Mouse (Mus musculus) lung, embryonic 14.5 days (tissue): Measurements from ENCODE around the gene Slc17a7. TPM values are rescaled to one million over a fixed set of nuclear protein-coding genes. Genes with fewer than 3 reads are reported as not detected.
"Not testable (repeated sequence)": the region's sequence is repeated elsewhere in the genome, so short reads cannot be mapped to it uniquely, and the experiment has no call there.

Experiments used
- ATAC-seq: fragments of 200-750 bp; cut with Nextera tagmentation; 2 replicates; pipeline ENCODE4 v1.8.0; 2017; ENCODE audit warnings: mild to moderate bottlenecking, moderate TSS enrichment, moderate library complexity; ENCODE audit not compliant: insufficient read depth
- DNase-seq: peaks from one replicate; pipeline ENCODE4 v3.0.0-alpha.2; 2015
- H3K27ac ChIP-seq: fragments of 300-500 bp; sonication (generic); 2 replicates; pipeline ENCODE4 v1.5.1; 2014; ENCODE audit warnings: low read depth, mild to moderate bottlenecking, moderate library complexity
- H3K27me3 ChIP-seq: fragments of 300-500 bp; sonication (generic); 2 replicates; pipeline ENCODE4 v1.6.1; 2014; ENCODE audit warnings: low read length, control low read depth; ENCODE audit not compliant: insufficient read depth
- H3K36me3 ChIP-seq: fragments of 300-500 bp; sonication (generic); 2 replicates; pipeline ENCODE4 v1.6.1; 2014; ENCODE audit warnings: control low read depth; ENCODE audit not compliant: insufficient read depth
- H3K4me1 ChIP-seq: fragments of 300-500 bp; sonication (generic); 2 replicates; pipeline ENCODE4 v1.6.1; 2014; ENCODE audit warnings: antibody characterized with exemption, control low read depth; ENCODE audit not compliant: insufficient read depth
- H3K4me2 ChIP-seq: fragments of 300-500 bp; sonication (generic); 2 replicates; pipeline ENCODE4 v1.6.1; 2014; ENCODE audit warnings: mild to moderate bottlenecking
- H3K4me3 ChIP-seq: fragments of 300-500 bp; sonication (generic); 2 replicates; pipeline ENCODE4 v1.5.1; 2014; ENCODE audit warnings: low read depth, low read length
- H3K9ac ChIP-seq: fragments of 300-500 bp; sonication (generic); 2 replicates; pipeline ENCODE4 v1.6.1; 2014
- H3K9me3 ChIP-seq: fragments of 300-500 bp; sonication (generic); 2 replicates; pipeline ENCODE4 v1.6.1; 2016; ENCODE audit warnings: low read depth, low read length, control low read depth
- CTCF ChIP-seq: IDR thresholded peaks from 2 replicates; pipeline ENCODE4 v1.5.1; 2016; ENCODE audit warnings: antibody characterized with exemption, low read depth
- WGBS: fragments of 180-500 bp; shearing (Covaris S2); extraction: QIAGEN DNeasy Blood & Tissue Kit; methylation state at CpG from one replicate; pipeline ENCODE4 v1.1.7; 2014; 5-methylcytosine and 5-hydroxymethylcytosine counted together
- polyA plus RNA-seq: library from polyadenylated mRNA; unstranded; fragments of >200 nt; fragmentation: Nextera tagmentation; extraction: Ambion mirVana; gene quantifications from 2 replicates; pipeline ENCODE4 v1.2.1, GENCODE M21; 2014

Slc17a7 gene
- polyA plus RNA-seq, 1 experiment from 2014 or later, result 0.09 TPM

DNA sequence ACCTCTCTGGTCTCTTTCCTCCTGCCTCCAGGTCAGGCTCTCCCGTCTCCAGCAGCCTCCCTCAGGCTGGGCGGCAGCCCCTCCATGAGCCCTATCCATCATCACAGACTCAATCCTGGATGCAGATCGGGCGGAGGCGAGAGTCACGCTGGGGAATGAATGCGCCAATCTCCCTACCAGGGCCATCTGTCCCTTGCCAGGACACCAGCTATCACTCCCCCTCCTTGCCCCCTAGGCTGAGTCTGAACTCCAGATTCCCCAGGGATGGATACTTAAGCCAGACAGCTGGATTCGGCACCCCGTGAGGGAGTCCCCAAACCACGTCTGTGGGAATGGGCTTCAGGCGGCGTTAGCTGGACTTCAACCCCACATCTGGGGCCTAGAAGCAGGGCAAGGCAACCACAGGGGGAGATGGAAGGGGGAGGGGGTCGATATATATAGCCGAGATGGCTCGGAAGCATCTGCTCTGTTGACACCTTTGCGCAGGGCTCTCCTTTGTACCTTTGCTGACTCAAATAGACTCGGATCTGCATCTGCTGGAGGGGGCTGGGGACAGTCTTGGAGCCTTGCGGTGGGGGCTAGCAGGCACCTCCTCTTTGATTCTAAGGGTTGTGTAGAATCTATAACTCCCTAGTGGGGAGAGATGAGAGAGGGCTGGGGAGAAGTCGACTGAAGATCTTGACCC is 4.2 kb downstream of the Slc17a7 start:
- 3% methylated on average over 19 of the region's 19 CpGs for WGBS
- no peak for TF ChIP-seq CTCF
- Histone ChIP-seq H3K4me1 (no peaks in the 10 kb centered on the region), H3K4me2 (no peak overlapping the region), H3K9me3 (peaks cover 17% of the 10 kb centered on the region), H3K27me3 (peaks cover 74% of the 10 kb centered on the region), H3K27ac (no peak overlapping the region), H3K36me3 (no peaks in the 10 kb centered on the region), H3K4me3 (no peak overlapping the region), H3K9ac (no peak overlapping the region)
- DNase-seq, result no peak
- ATAC-seq, result no peak

DNA sequence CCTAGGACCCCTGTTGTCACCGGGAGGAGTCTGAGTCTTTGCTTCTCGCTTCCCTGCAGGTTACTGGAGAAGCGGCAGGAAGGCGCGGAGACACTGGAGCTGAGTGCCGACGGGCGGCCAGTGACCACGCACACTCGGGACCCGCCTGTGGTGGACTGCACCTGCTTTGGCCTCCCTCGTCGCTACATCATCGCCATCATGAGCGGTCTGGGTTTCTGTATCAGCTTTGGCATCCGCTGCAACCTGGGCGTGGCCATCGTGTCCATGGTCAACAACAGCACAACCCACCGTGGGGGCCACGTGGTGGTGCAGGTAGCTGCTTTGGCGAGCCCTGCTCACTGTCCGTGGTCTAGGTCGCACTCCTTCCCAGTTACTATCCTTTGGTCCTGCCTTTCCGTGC is 4.9 kb downstream of the Slc17a7 start:
- no peak overlapping the region for H3K27ac ChIP-seq
- H3K4me2 ChIP-seq, result no peak overlapping the region
- H3K9ac ChIP-seq, result no peak overlapping the region
- WGBS, result 6% methylated on average over 24 of the region's 24 CpGs
- no peak overlapping the region for H3K4me3 ChIP-seq
- H3K4me1 ChIP-seq, result no peaks in the 10 kb centered on the region
- DNase-seq, result no peak
- no peak for TF ChIP-seq CTCF
- peaks cover 67% of the 10 kb centered on the region for H3K27me3 ChIP-seq
- peaks cover 17% of the 10 kb centered on the region for H3K9me3 ChIP-seq
- H3K36me3 ChIP-seq, result no peaks in the 10 kb centered on the region
- ATAC-seq, result no peak

DNA sequence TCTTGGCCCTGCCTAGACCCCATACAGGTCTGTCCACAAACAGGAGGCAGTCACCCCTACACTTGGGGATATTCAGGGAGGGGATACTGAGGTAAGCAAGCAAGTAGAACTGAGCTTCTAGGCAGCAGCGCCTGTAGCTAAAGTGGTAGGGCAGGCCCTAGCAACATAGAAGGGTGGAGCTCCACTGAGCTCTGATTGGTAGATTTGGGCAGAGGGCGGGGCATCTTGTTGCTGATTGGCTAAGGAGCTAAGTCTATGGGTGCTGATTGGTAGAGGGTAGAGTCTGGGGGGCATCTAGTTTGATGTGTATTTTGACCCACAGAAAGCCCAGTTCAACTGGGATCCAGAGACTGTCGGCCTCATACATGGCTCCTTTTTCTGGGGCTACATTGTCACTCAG is 5.7 kb downstream of the Slc17a7 start:
- H3K9ac ChIP-seq, result no peak overlapping the region
- ATAC-seq, result no peak
- H3K4me2 ChIP-seq, result no peak overlapping the region
- H3K9me3 ChIP-seq, result peaks cover 17% of the 10 kb centered on the region
- no peaks in the 10 kb centered on the region for H3K36me3 ChIP-seq
- H3K27ac ChIP-seq, result no peak overlapping the region
- DNase-seq, result no peak
- H3K4me3 ChIP-seq, result no peak overlapping the region
- no peak for TF ChIP-seq CTCF
- 85% methylated on average over 3 of the region's 3 CpGs for WGBS
- no peaks in the 10 kb centered on the region for H3K4me1 ChIP-seq
- peaks cover 65% of the 10 kb centered on the region for H3K27me3 ChIP-seq

DNA sequence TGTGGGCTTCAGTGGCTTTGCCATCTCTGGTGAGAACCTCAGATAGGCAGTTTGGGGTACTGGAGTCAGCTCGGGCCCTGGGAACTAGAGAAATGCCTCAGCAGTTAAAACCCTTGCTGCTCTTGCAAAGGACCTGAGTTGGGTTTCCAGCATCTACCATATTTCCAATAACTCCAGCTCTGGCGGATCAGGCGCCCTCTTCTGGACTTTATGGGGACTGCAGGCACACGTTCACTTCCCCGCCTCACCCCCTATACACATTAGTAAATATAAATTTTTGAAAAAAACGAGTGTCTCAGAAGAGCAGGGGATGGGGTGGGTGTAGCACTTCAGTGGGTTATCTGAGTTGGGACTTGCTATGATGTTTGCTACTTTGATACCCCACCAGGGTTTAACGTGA is 9.2 kb downstream of the Slc17a7 start:
- H3K4me1 ChIP-seq, result no peaks in the 10 kb centered on the region

DNA sequence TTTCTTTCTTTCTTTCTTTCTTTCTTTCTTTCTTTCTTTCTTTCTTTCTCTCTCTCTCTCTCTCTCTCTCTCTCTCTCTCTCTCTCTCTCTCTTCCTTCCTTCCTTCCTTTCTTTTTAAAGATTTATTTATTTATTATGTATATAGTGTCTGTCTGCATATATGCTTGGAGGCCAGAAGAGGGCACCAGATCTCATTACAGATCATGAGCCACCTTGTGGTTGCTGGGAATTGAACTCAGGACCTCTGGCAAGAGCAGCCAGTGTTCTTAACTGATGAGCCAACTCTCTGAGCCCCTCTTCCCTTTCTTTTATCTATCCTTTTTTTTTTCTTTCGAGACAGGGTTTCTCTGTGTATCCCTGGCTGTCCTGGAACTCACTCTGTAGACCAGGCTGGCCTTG is 10.0 kb downstream of the Slc17a7 start:
- TF ChIP-seq CTCF, result peak; percentile 55
- peaks cover 17% of the 10 kb centered on the region for H3K9me3 ChIP-seq
- not testable (repeated sequence) for H3K9ac ChIP-seq, H3K36me3 ChIP-seq, DNase-seq, ATAC-seq, H3K4me1 ChIP-seq, H3K4me2 ChIP-seq, H3K4me3 ChIP-seq, H3K27ac ChIP-seq
- H3K27me3 ChIP-seq, result peaks cover 65% of the 10 kb centered on the region
- WGBS, result 75% methylated on average over 1 of the region's 1 CpGs

More for the DNA sequence above, 9.2 kb downstream of the Slc17a7 start:
- Histone ChIP-seq H3K9me3 (peaks cover 17% of the 10 kb centered on the region), H3K27me3 (peaks cover 65% of the 10 kb centered on the region), H3K36me3 (no peaks in the 10 kb centered on the region), H3K9ac (no peak overlapping the region), H3K4me3 (no peak overlapping the region), H3K27ac (no peak overlapping the region), H3K4me2 (no peak overlapping the region)
- no peak for ATAC-seq
- DNase-seq, result no peak
- TF ChIP-seq CTCF, result peak; percentile 46
- WGBS, result 54% methylated on average over 7 of the region's 7 CpGs

DNA sequence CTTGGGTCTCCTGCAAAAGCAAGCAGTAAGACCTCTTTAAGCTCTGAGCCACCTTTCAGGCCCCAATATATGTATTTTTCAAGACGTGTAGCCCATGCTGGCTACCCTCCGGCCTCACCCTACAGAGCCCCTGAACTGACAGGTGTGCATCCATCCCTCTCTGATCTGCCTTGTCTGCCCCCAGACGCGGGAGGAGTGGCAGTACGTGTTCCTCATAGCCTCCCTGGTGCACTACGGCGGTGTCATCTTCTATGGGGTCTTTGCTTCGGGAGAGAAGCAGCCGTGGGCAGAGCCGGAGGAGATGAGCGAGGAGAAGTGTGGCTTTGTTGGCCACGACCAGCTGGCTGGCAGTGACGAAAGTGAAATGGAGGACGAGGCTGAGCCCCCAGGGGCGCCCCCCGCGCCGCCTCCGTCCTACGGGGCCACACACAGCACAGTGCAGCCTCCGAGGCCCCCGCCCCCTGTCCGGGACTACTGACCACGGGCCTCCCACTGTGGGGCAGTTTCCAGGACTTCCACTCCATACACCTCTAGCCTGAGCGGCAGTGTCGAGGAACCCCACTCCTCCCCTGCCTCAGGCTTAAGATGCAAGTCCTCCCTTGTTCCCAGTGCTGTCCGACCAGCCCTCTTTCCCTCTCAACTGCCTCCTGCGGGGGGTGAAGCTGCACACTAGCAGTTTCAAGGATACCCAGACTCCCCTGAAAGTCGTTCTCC is 11.0 kb downstream of the Slc17a7 start:
- H3K4me2 ChIP-seq, result peak overlapping the region; percentile 26; the same call in 1 of the 2 replicates
- H3K9ac ChIP-seq, result no peak overlapping the region
- H3K27ac ChIP-seq, result no peak overlapping the region
- ATAC-seq (no peak), DNase-seq (no peak)
- 4% methylated on average over 29 of the region's 29 CpGs for WGBS
- H3K9me3 ChIP-seq, result peaks cover 7% of the 10 kb centered on the region; the same call in 1 of the 2 replicates
- H3K4me3 ChIP-seq, result peak overlapping the region; percentile 13; the same call in 1 of the 2 replicates
- H3K36me3 ChIP-seq, result no peaks in the 10 kb centered on the region
- no peaks in the 10 kb centered on the region for H3K4me1 ChIP-seq
- TF ChIP-seq CTCF, result no peak
- peaks cover 65% of the 10 kb centered on the region for H3K27me3 ChIP-seq

DNA sequence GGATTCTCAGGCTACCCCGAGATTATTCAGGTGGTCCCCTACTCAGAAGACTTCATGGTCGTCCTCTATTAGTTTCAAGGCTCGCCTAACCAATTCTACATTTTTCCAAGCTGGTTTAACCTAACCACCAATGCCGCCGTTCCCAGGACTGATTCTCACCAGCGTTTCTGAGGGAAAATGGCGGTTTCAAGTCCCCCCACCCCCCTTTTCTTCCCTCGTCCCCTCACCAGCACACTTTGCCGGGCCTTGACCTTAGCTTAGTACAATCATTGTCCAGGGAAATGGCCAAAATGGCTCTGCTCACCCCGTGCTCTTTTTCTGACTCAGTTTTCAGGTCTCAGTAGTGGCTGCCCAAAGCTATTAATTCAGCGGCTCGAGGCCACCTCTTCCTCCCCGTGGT is 11.6 kb downstream of the Slc17a7 start:
- no peak overlapping the region for H3K4me3 ChIP-seq

More for the DNA sequence above, 11.6 kb downstream of the Slc17a7 start:
- 5% methylated on average over 13 of the region's 13 CpGs for WGBS
- H3K4me1 ChIP-seq, result no peaks in the 10 kb centered on the region
- peaks cover 66% of the 10 kb centered on the region for H3K27me3 ChIP-seq
- no peak overlapping the region for H3K27ac ChIP-seq
- no peaks in the 10 kb centered on the region for H3K36me3 ChIP-seq
- H3K4me2 ChIP-seq, result no peak overlapping the region
- no peak for ATAC-seq
- TF ChIP-seq CTCF, result no peak
- no peak overlapping the region for H3K9ac ChIP-seq
- DNase-seq, result no peak
- 0 out of 2 replicates have a peak, but pooled peaks cover under 1% of the 10 kb centered on the region for H3K9me3 ChIP-seq
